Mouse (Mus musculus): ENCODE measurements around the gene Nudt6. TPM values are rescaled to one million over a fixed set of nuclear protein-coding genes. Genes with fewer than 3 reads are reported as not detected.
A peak's percentile ranks its signal among the peaks of the same experiment; 100 is the strongest.

Gene Nudt6
- 10 to 100 TPM; 11.1 to 13.4 TPM for polyA plus RNA-seq (2017; shearing (Covaris generic))

DNA sequence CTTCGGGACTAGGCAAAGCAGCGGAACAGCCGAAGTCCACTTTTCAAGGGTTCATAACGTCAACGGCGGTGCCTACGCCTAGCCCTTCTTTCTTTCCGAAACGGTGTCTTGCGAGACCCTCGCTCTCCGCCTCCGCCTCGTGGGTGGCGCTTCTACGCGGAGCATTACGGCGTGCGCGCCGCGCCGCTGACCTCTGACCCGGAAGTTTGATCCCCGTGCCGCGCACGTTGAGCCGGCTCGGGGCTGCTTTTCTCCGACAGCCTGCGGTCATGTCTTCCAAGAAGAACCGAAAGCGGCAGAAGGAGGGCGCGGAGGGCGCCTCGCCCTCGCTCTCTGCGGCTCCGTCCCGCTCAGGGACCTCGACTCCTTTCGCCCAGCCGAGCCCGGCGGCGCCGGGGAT is at the start of gene Nudt6:
TSS of gene Nudt6 (minus strand) at position 140 of the 400 bp plus-strand sequence.
- peak; percentile 72 for ATAC-seq

DNA sequence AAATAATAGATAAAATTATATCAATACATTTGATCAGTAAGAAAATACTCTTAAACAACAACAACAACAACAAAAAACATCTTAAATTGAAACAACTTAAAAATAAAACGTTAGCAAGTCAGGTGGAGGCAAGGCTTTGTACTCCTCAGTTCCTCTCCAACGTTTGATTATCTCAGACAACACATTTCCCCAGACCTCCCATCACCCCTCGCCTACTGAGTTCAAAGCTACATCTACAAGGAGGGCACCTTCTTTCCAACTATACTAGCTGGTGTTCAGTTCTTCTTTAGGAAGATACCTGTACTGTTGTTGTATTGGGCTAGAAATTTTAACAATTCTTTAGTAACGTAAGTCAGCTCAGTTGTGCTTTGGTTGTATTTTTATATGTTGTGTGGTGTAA is 49.3 kb upstream of the Nudt6 start:
- no peak for ATAC-seq

DNA sequence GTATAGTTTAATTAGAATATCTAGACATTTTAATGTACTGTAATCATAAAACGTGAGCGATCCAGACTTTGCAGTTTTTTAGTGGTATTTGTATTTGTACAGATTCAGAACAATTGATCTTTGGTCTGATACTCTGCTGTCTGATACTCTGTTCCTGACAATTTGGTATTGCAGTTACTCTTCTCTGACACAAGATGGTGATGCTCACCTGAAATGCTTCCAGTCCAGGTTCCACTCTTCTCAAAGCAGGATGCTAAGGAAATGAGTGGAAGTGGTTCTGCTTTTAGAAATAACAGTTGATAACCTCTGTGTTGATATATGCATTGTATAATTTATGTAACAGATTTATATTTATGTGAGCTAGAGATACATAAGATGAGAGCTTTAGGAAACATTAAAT is 48.2 kb upstream of the Nudt6 start:
- peak; percentile 66 for ATAC-seq

DNA sequence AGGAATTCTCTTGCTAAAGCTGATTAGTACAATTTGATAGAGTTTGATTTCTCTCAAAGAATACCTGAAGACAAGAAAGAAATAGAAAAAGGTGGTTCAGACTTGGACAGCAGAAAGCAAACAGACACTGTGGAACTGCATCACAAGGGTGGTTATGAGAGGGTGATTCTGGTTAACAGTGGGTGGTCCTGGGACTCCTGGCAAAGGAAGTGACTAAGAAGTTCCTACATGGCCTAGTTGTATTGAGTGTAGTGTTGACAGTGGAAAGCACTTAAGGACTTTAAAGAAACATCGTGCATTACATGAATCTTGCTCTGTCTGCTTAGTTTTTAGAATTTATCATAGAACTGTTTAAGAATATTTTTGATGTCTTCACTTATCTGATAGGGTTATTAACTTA is 36.0 kb upstream of the Nudt6 start:
- ATAC-seq, result peak; percentile 49

DNA sequence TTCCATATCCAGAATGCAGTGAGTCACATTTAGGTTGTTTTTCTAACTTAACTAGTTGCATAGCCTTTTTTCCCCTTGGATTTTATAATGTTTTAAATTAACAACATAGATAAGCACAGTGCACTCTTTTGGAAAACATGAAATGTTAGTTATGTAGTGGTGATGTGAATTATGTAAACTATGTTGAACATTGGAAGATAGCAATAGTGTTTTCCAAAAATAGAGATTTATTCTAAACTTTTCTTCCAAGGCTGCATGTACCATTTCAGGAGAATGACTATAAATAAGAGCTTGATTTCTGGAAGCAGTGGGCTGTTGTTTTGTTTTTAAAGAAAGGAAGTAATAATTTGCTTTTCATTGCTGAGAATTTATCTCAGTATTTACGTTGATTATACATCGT is 23.4 kb upstream of the Nudt6 start:
- ATAC-seq, result no peak

DNA sequence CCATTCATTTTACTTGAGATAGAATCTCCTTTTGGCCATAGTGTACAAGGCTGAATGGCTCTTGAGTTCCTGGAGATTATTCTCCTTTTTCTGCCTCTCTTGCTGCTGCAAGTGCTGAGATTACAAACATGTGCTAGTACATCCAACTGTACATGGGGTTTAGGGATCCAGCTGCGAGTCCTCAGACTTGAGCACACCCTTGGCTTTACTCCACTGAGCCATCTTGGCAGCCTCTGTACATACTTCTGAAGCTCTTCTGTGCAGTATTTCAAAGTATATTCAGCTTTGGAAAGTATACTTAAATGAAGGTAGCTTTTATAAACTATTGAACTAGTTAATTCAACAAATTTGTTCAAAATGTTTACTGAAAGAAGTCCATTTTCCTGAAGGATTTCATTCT is 19.8 kb upstream of the Nudt6 start:
- no peak for ATAC-seq

DNA sequence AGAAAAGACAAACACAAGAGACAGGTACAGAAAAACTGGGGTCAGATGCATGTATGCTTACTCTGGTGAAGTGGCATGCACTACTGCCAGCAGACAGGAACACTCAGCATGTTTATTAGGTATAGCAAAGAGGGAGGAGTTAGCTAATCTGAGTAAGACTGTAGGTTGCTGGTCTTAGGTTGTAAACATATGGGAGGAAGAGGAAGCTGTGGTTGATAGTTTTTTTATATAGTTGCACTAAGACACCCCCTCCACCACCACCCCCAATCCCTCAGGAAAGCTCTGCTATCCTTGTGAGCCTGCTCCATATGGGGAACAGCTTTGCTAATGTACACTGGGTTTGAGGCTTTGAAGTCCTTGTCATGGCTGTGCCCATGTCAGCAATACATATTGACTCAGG is 10.3 kb upstream of the Nudt6 start:
- peak; percentile 66 for ATAC-seq

DNA sequence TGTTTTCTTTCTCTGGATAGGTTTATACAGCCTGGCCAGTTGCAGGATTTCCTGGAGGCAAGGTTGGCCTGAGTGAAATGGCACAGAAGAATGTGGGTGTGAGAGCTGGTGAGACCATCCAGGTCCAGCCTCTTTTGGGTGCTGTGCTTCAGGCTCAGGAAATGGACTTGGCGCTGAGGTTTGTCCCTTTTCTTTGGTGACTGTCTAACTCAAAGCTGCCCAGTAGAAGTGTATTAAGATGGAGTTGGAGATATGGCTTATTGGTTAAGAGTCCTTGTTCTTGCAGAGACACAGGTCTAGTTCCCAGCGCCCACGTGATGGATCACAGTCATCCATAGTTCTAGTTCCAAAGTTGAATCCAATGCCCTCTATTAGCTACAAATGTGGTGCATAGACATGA is 6.1 kb upstream of the Nudt6 start:
- ATAC-seq, result no peak

DNA sequence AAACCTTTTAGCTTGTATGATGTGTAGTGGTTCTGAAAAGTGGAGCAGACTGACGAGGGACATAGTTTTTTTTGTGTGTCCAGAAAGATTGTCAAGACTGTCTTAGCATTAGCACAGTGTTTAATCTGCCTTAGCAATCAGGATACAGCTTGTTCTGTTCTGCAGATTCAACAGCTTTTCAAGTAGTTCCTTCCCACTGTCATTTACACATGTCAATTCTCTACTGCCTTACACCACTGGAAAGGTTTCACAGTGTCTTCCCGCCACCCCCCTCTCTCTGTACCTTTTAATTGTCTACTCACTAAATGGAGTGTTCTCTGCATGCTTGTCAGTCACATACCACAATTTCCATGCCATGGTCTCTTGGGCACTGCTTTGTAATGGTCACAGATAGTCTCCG is 1.2 kb upstream of the Nudt6 start:
- no peak for ATAC-seq

DNA sequence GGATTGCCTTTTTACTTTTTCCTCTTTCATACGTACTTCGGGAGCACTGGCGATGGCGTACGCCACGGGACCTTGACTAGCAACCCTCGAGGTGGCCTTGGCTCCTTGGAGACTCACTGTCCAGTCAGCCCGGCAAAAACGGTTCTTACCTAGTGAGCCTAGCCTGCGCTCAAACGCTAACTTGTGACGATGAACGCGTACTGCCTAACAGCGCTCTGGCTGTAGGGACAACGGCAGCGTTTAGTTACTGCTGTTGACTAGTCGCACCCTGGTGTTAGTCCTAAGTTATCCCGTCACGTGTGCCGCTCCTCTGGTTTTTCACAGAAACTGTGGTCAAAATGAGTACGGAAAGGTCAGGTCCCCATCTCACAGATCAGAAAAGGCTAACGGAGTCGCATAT is 630 bp upstream of the Nudt6 start:
- ATAC-seq, result no peak

DNA sequence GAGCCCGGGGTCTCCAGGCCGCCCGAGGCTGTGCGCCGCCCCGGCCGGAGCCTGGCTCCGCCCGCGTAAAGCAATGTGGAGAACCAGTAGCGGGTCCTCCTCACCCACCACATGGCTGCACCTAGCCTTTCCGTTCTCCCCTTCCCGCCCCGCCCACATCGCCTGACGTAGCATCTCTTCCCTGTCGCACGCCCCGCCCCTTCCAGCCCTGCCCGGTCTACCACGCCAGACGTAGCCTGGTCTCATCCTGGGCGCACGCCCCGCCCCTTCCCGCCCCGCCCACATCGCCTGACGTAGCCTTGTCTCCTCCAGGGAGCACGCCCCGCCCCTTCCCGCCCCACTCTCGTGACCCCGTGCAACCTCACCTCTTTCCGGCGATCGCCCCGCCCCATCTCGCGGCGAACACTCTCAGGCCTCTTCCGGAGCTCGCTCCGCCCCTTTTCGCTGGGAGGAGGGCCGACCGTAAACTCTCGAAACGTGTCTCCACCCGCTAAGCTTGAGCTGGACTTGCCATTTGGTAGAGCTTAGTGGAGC is 486 bp downstream of the Nudt6 start, which contains the start of gene Spata5:
TSS of gene Spata5 (plus strand) at position 439 of the 534 bp plus-strand sequence.
- peak; percentile 75 for ATAC-seq

DNA sequence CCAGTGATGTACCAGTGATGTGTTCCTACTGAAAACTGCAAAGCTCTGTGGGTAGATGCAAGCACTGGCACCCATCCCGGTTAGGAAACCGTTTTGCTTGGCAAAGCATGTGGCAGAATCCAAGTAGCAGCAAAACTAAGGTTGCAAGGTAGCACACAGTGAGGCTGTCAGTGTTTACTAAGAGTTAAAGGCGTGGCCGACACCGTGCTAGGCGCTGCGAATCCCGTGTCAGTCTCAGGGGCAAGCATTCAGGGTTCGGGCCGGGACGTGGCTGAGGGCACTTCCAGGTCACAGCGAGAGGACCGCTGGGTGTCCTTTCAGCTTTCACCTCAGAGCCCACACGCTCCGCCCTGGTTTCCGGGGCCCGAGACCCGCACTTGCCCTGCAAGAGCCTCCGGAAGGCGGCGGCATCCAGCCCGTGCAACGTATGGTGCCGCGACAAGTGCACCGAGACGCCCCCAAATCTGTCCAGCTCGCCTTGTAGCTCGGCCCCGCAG is 1.0 kb downstream of the Nudt6 start:
- ATAC-seq, result peak; percentile 56

DNA sequence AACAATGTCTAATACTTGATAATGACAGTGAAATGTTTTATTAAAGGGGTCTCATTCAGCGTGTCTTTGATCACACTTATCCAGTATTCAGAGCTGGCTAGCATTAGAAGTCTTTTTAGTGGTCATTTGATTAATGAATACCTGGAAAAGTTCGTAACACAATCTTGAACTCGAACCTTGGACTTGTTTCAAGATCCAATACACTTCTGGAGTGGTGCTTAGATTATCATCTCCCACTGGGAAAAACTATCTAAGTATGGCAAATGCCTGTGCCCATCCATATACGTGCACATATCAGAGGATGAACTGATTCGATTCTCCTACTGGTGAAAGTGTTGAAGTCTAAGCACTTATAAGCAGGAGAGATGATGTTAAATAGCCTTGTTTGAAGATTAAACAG is 1.7 kb downstream of the Nudt6 start:
- no peak for ATAC-seq

DNA sequence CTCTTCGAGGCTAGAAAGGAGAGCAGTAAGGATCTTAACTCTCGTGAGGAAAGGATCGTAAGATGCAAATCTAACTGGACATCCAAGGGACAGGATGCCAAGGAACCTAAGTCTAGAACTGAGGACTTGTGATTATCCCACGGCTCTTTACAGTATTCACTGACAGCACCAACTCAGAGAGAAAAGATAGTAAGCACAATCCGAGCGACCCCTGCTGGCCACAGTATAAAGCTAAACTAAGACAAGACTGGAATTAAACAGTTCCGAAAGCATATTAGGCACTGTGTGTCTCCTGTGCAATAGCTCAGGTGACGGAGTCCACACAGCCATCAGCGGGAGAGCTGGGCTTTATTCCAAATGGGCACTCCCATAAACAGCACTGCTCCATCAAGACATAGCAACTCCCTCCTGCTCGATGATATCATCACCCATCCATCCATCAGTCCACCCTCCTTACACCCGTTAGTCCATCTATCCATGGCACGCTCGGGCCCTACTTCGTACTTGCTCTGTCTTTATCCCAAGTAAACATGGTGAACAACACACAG is 5.5 kb downstream of the Nudt6 start:
- ATAC-seq, result peak; percentile 32

DNA sequence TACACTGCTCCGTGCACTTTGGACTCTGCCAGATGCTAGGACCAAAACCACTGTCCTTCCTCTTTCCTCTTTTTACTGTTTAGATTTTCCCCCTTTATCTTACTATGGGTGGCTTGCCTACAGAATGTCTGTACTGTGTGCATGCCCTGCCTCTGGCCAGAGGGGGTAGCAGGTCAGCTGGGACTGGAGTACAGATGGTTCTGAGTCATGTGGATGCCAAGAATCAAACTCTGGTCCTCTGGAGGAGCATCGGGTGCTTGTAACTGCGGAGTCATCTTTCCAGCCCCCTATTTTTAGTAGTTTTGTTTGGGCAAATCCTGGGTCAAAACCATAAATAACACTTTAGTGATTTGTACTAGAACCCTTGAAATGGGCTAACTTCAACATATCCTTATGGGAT is 6.6 kb downstream of the Nudt6 start:
- ATAC-seq, result no peak

DNA sequence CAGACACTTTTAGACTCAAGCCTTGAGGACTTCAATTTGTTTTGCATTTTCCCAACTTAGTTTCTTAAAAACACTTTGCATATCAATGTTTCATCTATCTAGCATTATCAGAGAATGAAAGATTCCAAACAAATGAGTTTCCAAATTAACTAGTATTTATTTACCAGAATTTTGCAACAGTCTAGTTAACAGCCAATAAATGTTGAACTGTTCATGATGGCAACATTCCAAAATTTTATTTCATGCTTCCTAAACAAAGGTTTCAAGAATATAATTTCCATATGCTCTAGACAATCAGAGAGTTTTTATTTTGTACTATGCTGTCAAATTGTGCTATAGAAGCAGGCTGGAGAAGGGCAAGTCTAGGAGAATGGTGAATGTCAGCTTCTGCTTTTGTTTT is 12.4 kb downstream of the Nudt6 start:
- ATAC-seq, result no peak

DNA sequence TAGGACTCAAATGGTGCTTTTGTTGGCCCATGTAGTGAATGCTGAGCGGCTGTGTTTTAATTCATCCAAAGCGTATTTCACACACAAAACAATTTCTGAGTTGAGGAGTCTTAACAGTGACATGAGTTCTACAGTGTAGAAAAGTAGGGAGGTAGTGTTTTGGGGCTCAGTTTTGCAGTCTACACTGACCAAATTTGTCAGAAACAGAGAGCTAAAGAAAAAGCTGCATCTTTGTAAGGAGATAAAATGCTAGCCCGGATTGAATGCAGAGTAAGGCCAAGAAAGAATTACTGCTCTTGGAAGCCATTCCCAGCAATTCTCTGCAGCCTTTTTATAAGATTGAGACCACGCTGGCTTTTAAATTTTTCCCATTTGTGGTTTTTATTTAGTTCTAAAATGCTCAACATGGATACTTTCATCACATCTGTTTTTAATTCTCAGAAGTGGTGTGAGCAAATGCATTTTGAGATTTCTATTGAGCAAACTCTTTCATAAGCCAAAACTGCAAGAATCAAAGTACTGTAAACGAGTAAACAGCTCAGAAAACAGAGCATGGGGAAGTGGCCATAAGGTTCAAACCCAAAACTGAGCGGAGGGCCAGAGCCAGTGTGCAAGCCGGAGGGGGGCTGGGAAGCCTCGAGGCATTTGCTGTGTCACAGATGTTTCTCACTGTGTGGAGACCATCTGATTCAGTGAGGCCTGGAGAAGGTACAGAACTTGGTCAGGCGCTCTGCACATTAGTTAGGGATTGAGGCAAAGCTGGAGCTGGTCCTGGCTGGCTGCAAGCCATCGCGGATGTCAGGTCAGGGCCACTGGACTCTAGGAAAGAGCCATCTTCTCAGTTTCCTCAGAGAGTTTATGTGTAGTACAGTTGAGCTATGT is 18.0 kb downstream of the Nudt6 start:
- no peak for ATAC-seq

DNA sequence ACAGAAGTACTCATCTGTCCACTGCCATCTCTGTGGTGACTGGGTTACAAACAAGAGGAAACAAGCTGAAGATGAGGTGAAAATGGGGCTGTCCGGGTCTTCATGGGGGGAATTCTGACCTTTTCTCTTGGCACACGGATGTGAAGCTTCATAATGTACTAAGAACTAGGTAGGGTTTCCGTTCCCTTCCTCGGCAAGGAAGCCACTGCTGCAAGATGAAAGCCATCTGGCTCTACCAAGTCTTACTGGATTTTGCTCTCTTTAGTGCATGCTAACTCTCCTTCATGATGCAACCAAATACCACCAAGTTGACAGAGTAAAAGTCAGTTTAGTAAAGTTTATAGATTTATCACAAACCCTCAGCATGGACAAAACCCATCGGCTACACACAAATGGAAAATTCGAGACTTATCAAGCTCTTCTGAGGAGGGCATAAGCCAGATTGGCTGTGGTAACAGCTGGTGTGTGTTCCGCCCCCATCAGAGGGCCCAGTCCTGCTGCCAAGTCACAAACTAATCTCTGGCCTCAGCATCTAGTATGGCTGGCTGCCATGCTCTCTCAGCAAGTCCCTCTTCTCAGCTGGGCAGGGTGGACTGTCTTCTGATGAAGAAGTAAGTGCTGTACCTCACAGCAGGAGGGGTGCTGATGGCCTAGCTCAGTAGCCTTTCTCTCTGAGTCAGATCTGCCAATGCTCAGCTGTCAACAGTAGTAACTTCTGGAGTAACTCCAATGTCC is 21.2 kb downstream of the Nudt6 start:
- no peak for ATAC-seq

DNA sequence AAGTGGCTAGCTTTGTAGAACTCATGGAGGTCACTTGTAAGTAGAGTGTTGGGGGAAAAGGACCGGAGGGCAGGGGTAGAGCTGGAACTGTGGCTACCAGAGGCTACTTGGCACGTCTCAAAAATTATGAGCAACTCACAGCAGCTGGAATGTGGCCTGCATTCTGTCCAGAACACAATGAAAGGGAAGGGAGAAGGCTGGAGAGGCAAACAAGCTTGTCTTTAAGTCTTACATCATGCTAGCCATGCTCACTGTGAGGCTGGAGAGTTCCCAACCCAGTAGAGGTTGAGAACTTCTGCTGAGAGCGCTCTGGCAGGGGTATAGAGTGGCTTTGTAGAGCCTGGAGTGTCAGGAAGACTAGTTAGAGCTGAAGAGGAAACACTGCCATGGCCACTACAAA is 22.4 kb downstream of the Nudt6 start:
- no peak for ATAC-seq

DNA sequence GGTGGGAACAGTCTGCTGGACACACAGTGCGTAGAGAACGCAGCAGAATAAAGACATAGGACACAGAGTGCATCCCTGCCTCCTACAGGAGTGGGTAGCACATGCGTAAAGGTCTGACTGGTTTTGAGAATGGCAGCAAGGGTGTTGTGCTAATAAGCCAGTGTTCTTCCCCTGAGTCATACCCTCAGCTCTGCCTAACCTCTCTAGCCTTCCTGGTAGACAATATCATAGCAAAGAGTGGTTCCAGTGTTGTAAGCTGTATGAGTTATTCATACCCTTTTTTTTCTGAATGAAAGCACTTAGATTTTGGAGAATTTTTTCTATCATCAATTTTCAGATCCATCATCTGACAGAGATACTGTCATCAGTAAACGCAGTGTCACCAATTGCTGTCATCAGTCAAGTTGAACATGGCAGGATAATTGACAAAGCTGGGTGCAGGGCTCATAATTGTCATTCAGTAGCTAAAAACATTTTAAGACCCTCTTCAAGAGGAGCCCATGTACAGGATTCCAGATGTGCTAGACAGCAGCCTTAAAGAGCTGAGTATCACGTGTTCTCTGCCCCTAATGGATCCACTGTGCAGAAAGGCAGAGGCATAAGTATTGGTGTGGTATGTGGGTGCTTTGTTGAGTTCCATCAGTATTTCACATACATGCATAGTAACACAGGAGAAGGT is 22.9 kb downstream of the Nudt6 start:
- ATAC-seq, result no peak

DNA sequence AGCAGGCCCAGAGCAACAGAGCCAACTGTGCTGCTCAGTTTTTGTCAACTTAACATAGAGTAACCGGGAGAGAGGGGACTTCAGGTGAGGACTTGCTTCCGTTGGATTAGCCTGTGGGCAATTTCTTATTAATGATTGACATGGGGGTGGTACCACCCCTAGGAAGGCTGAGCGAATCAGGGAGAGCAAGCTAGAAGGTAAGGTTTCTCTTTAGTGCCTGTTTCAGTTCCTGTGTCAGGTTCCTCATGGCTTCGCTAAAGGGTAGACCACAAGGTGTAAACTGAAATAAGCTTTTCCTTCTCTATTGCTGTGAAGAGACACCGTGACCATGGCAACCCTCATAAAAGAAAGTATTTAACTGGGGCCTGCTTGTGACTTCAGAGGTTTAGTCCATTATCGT is 32.7 kb downstream of the Nudt6 start:
- ATAC-seq, result no peak

DNA sequence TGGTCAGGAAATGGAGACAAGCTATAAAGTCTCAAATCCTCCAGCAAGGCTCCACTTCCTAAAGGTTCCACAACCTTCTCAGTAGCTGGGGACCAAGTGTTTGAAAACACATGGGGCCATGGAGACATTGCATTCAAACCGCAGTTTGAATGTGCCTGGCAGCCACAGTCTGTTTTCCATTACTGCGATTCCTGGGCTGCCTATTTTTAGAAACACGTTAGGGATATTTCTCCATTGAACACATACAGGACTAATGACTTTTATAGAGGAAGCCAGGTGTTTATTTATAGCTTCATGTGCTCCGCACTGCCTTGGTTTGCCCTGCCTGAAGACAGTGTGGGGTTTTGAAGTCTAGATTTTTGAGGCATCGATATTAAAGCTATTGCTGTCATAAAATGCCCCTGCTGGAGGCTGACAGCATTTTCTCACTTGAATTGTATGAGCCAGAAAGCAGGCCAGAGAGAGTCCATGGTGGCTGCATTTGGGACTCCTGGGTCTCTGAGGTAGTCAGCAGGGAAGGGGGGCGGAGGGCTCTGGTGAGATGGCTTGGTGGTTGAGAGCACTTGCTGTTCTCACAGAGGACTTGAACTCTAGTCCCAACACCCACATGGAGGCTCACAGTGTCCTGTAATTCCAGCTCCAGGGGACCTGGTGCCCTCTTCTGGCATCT is 36.8 kb downstream of the Nudt6 start:
- ATAC-seq, result no peak

Measured in CD4-positive, CD25-positive, alpha-beta regulatory T cell, adult 4 months (primary cell).